Mouse (Mus musculus) mouse embryonic stem cell (cell line): ENCODE results near the gene Dnajc17.

Experiments
- in situ Hi-C, 2 experiments: fragments of 300-500 bp; cut with MboI; formaldehyde crosslinking; loops; 1 replicate in 1 of 2; 3 replicates in 1 of 2; pipeline ENCODE4 v1.14.3; 2019 to 2020; ENCODE audit warnings: low sequenced_read_pairs in 2 of 2, low pct_unique_long_range_greater_than_20kb in 1 of 2, mixed read lengths in 1 of 2; ENCODE audit not compliant: unreplicated experiment in 1 of 2

Gene Dnajc17

GRCm38 (mm10) chr2:119170282-119170681 is 38.3 kb downstream of the Dnajc17 start:
- in situ Hi-C loops: no loop called here

- in situ Hi-C loops: no loop called here
These were observed 40.7 kb downstream of the Dnajc17 start for GRCm38 (mm10) chr2:119167866-119168256.

- in situ Hi-C loops: no loop called here
These were observed 41.4 kb downstream of the Dnajc17 start, which contains the start of gene Gchfr for GRCm38 (mm10) chr2:119166901-119167865. Gene Gchfr, plus strand, starts transcription at chr2:119167773.

GRCm38 (mm10) chr2:119165401-119165800 is 43.2 kb downstream of the Dnajc17 start:
- in situ Hi-C loops: no loop called here

- in situ Hi-C loops: no loop called here
These were observed 44.6 kb downstream of the Dnajc17 start for GRCm38 (mm10) chr2:119163999-119164398.

DNA sequence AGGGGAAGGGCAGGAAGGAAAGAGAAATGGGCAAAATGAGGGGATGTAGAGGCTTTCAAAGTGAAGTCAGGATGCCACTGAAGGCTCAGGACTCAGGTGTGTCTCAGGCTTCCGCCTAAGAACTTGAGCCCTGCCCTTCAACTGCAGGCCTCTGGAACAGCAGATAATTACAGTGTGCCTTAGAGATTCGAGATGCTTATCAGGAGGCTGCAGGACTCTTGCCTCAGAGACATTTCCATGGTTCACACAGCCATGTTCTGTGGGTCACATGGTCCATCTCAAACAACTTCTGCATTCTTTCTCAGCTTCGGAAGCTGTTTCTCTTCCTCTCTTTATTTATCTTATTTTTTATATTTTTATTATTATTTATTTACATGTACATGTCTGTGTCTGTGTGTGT is 45.5 kb downstream of the Dnajc17 start:
- in situ Hi-C loops: no loop called here

- in situ Hi-C loops: no loop called here
These were observed 47.3 kb downstream of the Dnajc17 start for GRCm38 (mm10) chr2:119161247-119161646.

- in situ Hi-C loops: no loop called here
These were observed 50.8 kb downstream of the Dnajc17 start for GRCm38 (mm10) chr2:119157836-119158235.

- in situ Hi-C loops: no loop called here
These were observed 51.7 kb downstream of the Dnajc17 start, which contains the start of gene Rmdn3 for GRCm38 (mm10) chr2:119156681-119157572. Gene Rmdn3, minus strand, starts transcription at chr2:119157034.

DNA sequence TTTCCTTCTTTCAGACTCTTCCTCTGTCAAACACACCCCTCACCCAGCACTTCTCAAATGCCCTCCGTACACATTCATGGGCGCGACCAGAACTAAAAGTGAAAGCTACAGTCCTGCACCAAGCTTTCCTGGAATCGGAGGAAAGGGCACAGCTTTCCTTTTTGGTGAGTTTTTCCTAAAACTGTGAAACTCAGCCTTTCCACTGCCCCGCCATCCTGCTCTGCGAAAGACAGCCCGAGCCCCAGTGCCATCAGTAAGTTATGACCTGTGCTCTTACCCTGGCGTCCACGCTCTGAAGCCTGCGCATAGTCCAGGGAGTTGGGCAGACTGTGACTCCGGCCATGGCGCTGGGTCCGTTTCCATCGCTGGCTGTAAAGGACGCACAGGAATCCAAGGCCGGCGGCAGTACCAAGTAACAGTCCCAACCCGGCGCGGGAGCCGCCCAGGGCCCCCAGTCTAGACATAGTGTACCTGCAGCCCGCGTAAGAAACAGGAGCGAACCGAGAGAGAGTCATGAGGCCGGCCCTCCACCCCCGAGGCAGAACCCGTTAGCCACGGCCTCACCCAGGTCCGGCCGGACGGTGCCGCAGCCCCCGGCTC is 52.4 kb downstream of the Dnajc17 start:
- in situ Hi-C loops: no loop called here

DNA sequence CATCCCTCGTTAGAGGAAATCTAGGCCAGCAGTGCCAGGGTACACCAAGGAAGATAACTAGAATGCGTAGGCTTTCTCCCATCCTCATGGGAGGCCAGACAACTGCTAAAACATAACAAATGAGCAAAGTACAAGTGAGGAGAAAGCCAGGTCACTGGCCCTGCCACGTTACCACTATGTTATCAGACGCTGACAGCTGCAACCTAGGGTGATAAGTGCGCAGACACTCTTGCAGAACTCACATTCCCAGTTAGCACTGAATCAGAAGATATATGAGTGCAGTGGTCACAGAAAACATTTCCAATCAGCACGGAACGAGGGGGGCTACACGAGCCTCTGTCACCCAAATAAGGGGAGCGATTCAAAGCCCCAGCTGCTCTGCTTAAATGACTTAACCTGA is 53.2 kb downstream of the Dnajc17 start:
- in situ Hi-C loops: no loop called here

GRCm38 (mm10) chr2:119154683-119155082 is 53.9 kb downstream of the Dnajc17 start:
- in situ Hi-C loops: no loop called here

GRCm38 (mm10) chr2:119152255-119152654 is 56.3 kb downstream of the Dnajc17 start:
- in situ Hi-C loops: no loop called here

- in situ Hi-C loops: loop anchor here in 1 of 2 experiments (25.0 kb wide), 1 partner anchor 290 kb away; no protein-coding TSS in a partner anchor
These were observed 60.8 kb downstream of the Dnajc17 start for GRCm38 (mm10) chr2:119147775-119148174.

DNA sequence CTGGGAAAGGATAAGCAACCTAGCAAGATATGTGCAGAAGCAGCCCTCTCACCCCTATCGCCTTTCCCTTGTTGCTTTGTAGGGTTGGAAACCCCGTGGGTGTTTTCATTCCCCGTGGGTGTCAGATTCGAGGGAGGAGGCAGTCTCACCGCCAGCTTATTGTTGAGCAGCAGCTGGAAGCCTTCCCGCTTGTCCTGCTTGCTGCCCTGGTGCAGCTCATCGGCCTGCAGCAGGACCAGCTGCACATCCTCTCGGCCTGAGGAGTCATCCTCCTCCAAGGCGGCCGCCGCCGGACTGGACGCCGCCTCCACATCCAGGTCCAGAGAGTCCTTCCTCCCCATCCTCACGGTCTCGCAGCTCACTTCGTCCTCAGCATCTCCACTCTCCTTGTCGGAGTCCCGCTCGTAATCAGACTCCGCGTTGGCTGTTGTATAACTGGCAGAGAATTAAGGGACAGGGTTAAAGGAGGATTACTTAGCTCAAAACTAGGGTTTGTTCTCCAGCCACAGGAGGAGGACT is 61.4 kb downstream of the Dnajc17 start:
- in situ Hi-C loops: loop anchor here in 1 of 2 experiments (25.0 kb wide), 1 partner anchor 290 kb away; no protein-coding TSS in a partner anchor

DNA sequence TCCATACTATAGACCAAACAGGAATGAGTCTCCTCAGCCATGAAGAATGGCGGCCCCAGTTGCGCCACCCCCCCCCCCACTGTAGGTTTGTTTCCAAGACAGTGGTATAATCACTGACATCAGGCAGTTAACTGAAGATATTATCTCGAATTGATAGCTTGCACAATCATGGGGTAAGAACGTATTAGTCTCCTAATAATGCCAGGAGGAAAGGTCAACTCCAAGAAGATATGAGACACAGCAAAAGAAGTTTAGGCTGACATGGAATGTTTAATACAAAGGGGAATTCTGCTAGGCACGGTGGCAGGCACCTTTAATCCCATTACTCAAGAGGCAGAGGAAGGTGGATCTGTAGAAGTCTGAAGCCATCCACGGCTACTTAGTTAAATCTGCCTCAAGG is 62.2 kb downstream of the Dnajc17 start:
- in situ Hi-C loops: loop anchor here in 1 of 2 experiments (25.0 kb wide), 1 partner anchor 291 kb away; no protein-coding TSS in a partner anchor

- in situ Hi-C loops: loop anchor here in 1 of 2 experiments (25.0 kb wide), 1 partner anchor 292 kb away; no protein-coding TSS in a partner anchor
These were observed 63.4 kb downstream of the Dnajc17 start for GRCm38 (mm10) chr2:119145199-119145598.

GRCm38 (mm10) chr2:119136346-119136898 is 72.2 kb downstream of the Dnajc17 start:
- in situ Hi-C loops: loop anchor here in 1 of 2 experiments (25.0 kb wide), 1 partner anchor 301 kb away; no protein-coding TSS in a partner anchor
